Mouse (Mus musculus) myocyte (in vitro differentiated cells): ENCODE measurements at regions not wholly inside any gene's neighbourhood (a gene's known extent, or its start where the extent isn't known, plus 50 kb on each side); places are given as distances from the start of the nearest gene placed in this dataset.

Source experiments
- CEBPB ChIP-seq: IDR thresholded peaks from 2 replicates; pipeline ENCODE4 v1.6.1; 2011; ENCODE audit warnings: mild to moderate bottlenecking, moderate library complexity; ENCODE audit not compliant: poor library complexity, insufficient read depth, severe bottlenecking
- E2F4 ChIP-seq: IDR thresholded peaks from one replicate; pipeline ENCODE4 v1.6.1; 2011; ENCODE audit warnings: mild to moderate bottlenecking, control low read depth, moderate library complexity; ENCODE audit not compliant: insufficient read depth
- MAX ChIP-seq: IDR thresholded peaks from one replicate; pipeline ENCODE4 v1.6.1; 2011; ENCODE audit warnings: low read depth, mild to moderate bottlenecking, control low read depth
- MYOD1 ChIP-seq, 3 experiments: IDR thresholded peaks; one replicate each; pipeline ENCODE4 v1.6.1; 2011; ENCODE audit warnings: control low read depth in 2 of 3, low read depth in 2 of 3, mild to moderate bottlenecking in 2 of 3, moderate library complexity in 1 of 3; ENCODE audit not compliant: insufficient read length in 2 of 3, control insufficient read depth in 1 of 3
- MYOG ChIP-seq, 3 experiments: IDR thresholded peaks; one replicate each; pipeline ENCODE4 v1.6.1; 2011; ENCODE audit warnings: control low read depth in 2 of 3, low read depth in 2 of 3, mild to moderate bottlenecking in 2 of 3; ENCODE audit not compliant: insufficient read length in 2 of 3, control insufficient read depth in 1 of 3, insufficient read depth in 1 of 3
- POLR2A ChIP-seq: IDR thresholded peaks from one replicate; pipeline ENCODE4 v1.6.1; 2011; ENCODE audit warnings: low read depth, mild to moderate bottlenecking, control low read depth, moderate library complexity; ENCODE audit not compliant: insufficient read length
- POLR2AphosphoS2 ChIP-seq: IDR thresholded peaks from one replicate; pipeline ENCODE4 v1.6.1; 2011; ENCODE audit warnings: low read depth, control low read depth; ENCODE audit not compliant: insufficient read length
- SRF ChIP-seq: IDR thresholded peaks from one replicate; pipeline ENCODE4 v1.6.1; 2011; ENCODE audit warnings: low read depth; ENCODE audit not compliant: control insufficient read depth, insufficient read length
- TCF12 ChIP-seq: IDR thresholded peaks from one replicate; pipeline ENCODE4 v1.6.1; 2011; ENCODE audit warnings: mild to moderate bottlenecking, control low read depth; ENCODE audit not compliant: poor library complexity, insufficient read depth, severe bottlenecking
- USF1 ChIP-seq: IDR thresholded peaks from one replicate; pipeline ENCODE4 v1.6.1; 2011; ENCODE audit warnings: low read depth, mild to moderate bottlenecking, control low read depth, moderate library complexity

DNA sequence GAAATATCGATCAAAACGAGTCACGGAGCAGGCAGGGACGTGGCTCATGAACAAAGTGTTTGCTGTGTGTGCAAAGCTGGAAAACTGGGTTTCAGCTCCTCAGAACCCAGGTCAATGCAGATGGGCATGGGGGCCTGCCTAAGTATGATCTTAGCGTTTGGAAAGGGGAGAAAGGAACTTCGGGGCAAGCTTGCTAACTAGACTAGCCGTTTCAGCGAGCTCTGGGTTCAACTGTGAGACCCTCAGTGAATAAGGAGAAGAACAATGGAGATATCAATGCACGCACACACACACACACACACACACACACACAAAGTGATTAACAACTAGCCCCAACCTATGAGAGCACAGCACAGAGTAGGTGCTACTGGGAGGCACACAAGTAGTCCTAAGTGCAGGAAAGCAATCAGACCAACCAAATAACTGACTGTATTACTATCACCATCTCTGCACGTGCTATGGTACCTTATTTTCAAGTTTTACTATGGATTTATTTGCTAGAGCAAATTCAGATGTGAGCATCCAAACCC lies 64.3 kb upstream of the Klf3 start:
- TF ChIP-seq POLR2A (no peak), USF1 (no peak), POLR2AphosphoS2 (no peak), CEBPB (no peak), E2F4 (no peak), MAX (no peak), MYOD1 (IDR thresholded peaks at IDR 0.05; ENCODE audit: control insufficient read depth in 1 of 3, insufficient read length in 2 of 3, low read depth in 2 of 3) (no peak), TCF12 (no peak), SRF (no peak), MYOG (IDR thresholded peaks at IDR 0.05; ENCODE audit: control insufficient read depth in 1 of 3, insufficient read depth in 1 of 3, insufficient read length in 2 of 3, low read depth in 2 of 3) (no peak)
